Mouse (Mus musculus): ENCODE measurements at regions not wholly inside any gene's neighbourhood (a gene's known extent, or its start where the extent isn't known, plus 50 kb on each side); places are given as distances from the start of the nearest gene placed in this dataset.
A peak's percentile ranks its signal among the peaks of the same experiment; 100 is the strongest.

GRCm38 (mm10) chr4:140405993-140406881 is 159.7 kb upstream of the Igsf21 start:
- no peak for TF ChIP-seq POLR2A (IDR thresholded peaks at IDR 0.05; ENCODE audit: insufficient read depth, low read length)
- peak; percentile 43 for TF ChIP-seq CTCF (IDR thresholded peaks at IDR 0.05; ENCODE audit: low read depth, low read length)
- Histone ChIP-seq H3K9me3 (replicated peaks; ENCODE audit: control insufficient read depth, insufficient read depth, low read length, poor library complexity, severe bottlenecking) (no peaks in the 10 kb centered on the region), H3K36me3 (ENCODE audit: control insufficient read depth, insufficient read depth, low read length, poor library complexity, severe bottlenecking) (no peaks in the 10 kb centered on the region), H3K9ac (ENCODE audit: low read depth, poor library complexity, severe bottlenecking) (peak overlapping the region; percentile 20; the same call in 1 of the 2 replicates), H3K4me3 (ENCODE audit: low read depth, low read length) (peak overlapping the region; percentile 49), H3K27me3 (ENCODE audit: control insufficient read depth, insufficient read depth, low read length, poor library complexity, severe bottlenecking) (no peaks in the 10 kb centered on the region), H3K27ac (ENCODE audit: insufficient read depth, low read length) (peak overlapping the region; percentile 96), H3K4me1 (ENCODE audit: control insufficient read depth, insufficient read depth, low read length) (peaks cover 11% of the 10 kb centered on the region)

GRCm38 (mm10) chr4:140405427-140405826 is 158.8 kb upstream of the Igsf21 start:
- Histone ChIP-seq H3K27ac (ENCODE audit: insufficient read depth, low read length) (peak overlapping the region; percentile 90), H3K27me3 (ENCODE audit: control insufficient read depth, insufficient read depth, low read length, poor library complexity, severe bottlenecking) (no peaks in the 10 kb centered on the region), H3K9ac (ENCODE audit: low read depth, poor library complexity, severe bottlenecking) (peak overlapping the region; percentile 20; the same call in 1 of the 2 replicates), H3K4me3 (ENCODE audit: low read depth, low read length) (no peak overlapping the region), H3K36me3 (ENCODE audit: control insufficient read depth, insufficient read depth, low read length, poor library complexity, severe bottlenecking) (no peaks in the 10 kb centered on the region), H3K4me1 (ENCODE audit: control insufficient read depth, insufficient read depth, low read length) (peaks cover 11% of the 10 kb centered on the region), H3K9me3 (replicated peaks; ENCODE audit: control insufficient read depth, insufficient read depth, low read length, poor library complexity, severe bottlenecking) (no peaks in the 10 kb centered on the region)
- no peak for TF ChIP-seq POLR2A (IDR thresholded peaks at IDR 0.05; ENCODE audit: insufficient read depth, low read length)
- TF ChIP-seq CTCF (IDR thresholded peaks at IDR 0.05; ENCODE audit: low read depth, low read length): no peak
- no peak for TF ChIP-seq EP300 (IDR thresholded peaks at IDR 0.05; ENCODE audit: insufficient read depth, low read depth, low read length)

GRCm38 (mm10) chr4:140403128-140403527 is 156.5 kb upstream of the Igsf21 start:
- Histone ChIP-seq H3K9ac (ENCODE audit: low read depth, poor library complexity, severe bottlenecking) (no peak overlapping the region), H3K4me1 (ENCODE audit: control insufficient read depth, insufficient read depth, low read length) (peaks cover 11% of the 10 kb centered on the region), H3K27ac (ENCODE audit: insufficient read depth, low read length) (no peak overlapping the region), H3K36me3 (ENCODE audit: control insufficient read depth, insufficient read depth, low read length, poor library complexity, severe bottlenecking) (no peaks in the 10 kb centered on the region), H3K9me3 (replicated peaks; ENCODE audit: control insufficient read depth, insufficient read depth, low read length, poor library complexity, severe bottlenecking) (no peaks in the 10 kb centered on the region), H3K27me3 (ENCODE audit: control insufficient read depth, insufficient read depth, low read length, poor library complexity, severe bottlenecking) (no peaks in the 10 kb centered on the region), H3K4me3 (ENCODE audit: low read depth, low read length) (no peak overlapping the region)
- TF ChIP-seq POLR2A (IDR thresholded peaks at IDR 0.05; ENCODE audit: insufficient read depth, low read length) (no peak), EP300 (IDR thresholded peaks at IDR 0.05; ENCODE audit: insufficient read depth, low read depth, low read length) (no peak), CTCF (IDR thresholded peaks at IDR 0.05; ENCODE audit: low read depth, low read length) (no peak)

- H3K36me3 ChIP-seq (ENCODE audit: control insufficient read depth, insufficient read depth, low read length, poor library complexity, severe bottlenecking): no peaks in the 10 kb centered on the region
- no peak overlapping the region for H3K4me3 ChIP-seq (ENCODE audit: low read depth, low read length)
- no peak overlapping the region for H3K27ac ChIP-seq (ENCODE audit: insufficient read depth, low read length)
- TF ChIP-seq EP300 (IDR thresholded peaks at IDR 0.05; ENCODE audit: insufficient read depth, low read depth, low read length) (no peak), POLR2A (IDR thresholded peaks at IDR 0.05; ENCODE audit: insufficient read depth, low read length) (no peak), CTCF (IDR thresholded peaks at IDR 0.05; ENCODE audit: low read depth, low read length) (no peak)
- H3K4me1 ChIP-seq (ENCODE audit: control insufficient read depth, insufficient read depth, low read length): peaks cover 9% of the 10 kb centered on the region
- no peaks in the 10 kb centered on the region for H3K27me3 ChIP-seq (ENCODE audit: control insufficient read depth, insufficient read depth, low read length, poor library complexity, severe bottlenecking)
- no peak overlapping the region for H3K9ac ChIP-seq (ENCODE audit: low read depth, poor library complexity, severe bottlenecking)
- no peaks in the 10 kb centered on the region for H3K9me3 ChIP-seq (replicated peaks; ENCODE audit: control insufficient read depth, insufficient read depth, low read length, poor library complexity, severe bottlenecking)
Measured at GRCm38 (mm10) chr4:140402319-140402718, 155.7 kb upstream of the Igsf21 start.

- Histone ChIP-seq H3K9ac (ENCODE audit: low read depth, poor library complexity, severe bottlenecking) (no peak overlapping the region), H3K27me3 (ENCODE audit: control insufficient read depth, insufficient read depth, low read length, poor library complexity, severe bottlenecking) (no peaks in the 10 kb centered on the region), H3K4me1 (ENCODE audit: control insufficient read depth, insufficient read depth, low read length) (peaks cover 7% of the 10 kb centered on the region), H3K27ac (ENCODE audit: insufficient read depth, low read length) (no peak overlapping the region), H3K9me3 (replicated peaks; ENCODE audit: control insufficient read depth, insufficient read depth, low read length, poor library complexity, severe bottlenecking) (no peaks in the 10 kb centered on the region), H3K4me3 (ENCODE audit: low read depth, low read length) (no peak overlapping the region), H3K36me3 (ENCODE audit: control insufficient read depth, insufficient read depth, low read length, poor library complexity, severe bottlenecking) (no peaks in the 10 kb centered on the region)
- TF ChIP-seq POLR2A (IDR thresholded peaks at IDR 0.05; ENCODE audit: insufficient read depth, low read length): no peak
Measured at GRCm38 (mm10) chr4:140401632-140402031, 155.0 kb upstream of the Igsf21 start.

GRCm38 (mm10) chr4:140396548-140396947 is 150.0 kb upstream of the Igsf21 start:
- H3K9ac ChIP-seq (ENCODE audit: low read depth, poor library complexity, severe bottlenecking): no peak overlapping the region
- TF ChIP-seq EP300 (IDR thresholded peaks at IDR 0.05; ENCODE audit: insufficient read depth, low read depth, low read length) (no peak), POLR2A (IDR thresholded peaks at IDR 0.05; ENCODE audit: insufficient read depth, low read length) (no peak), CTCF (IDR thresholded peaks at IDR 0.05; ENCODE audit: low read depth, low read length) (no peak)
- no peak overlapping the region for H3K4me3 ChIP-seq (ENCODE audit: low read depth, low read length)
- no peaks in the 10 kb centered on the region for H3K27me3 ChIP-seq (ENCODE audit: control insufficient read depth, insufficient read depth, low read length, poor library complexity, severe bottlenecking)
- H3K27ac ChIP-seq (ENCODE audit: insufficient read depth, low read length): no peak overlapping the region
- no peaks in the 10 kb centered on the region for H3K36me3 ChIP-seq (ENCODE audit: control insufficient read depth, insufficient read depth, low read length, poor library complexity, severe bottlenecking)
- no peaks in the 10 kb centered on the region for H3K9me3 ChIP-seq (replicated peaks; ENCODE audit: control insufficient read depth, insufficient read depth, low read length, poor library complexity, severe bottlenecking)
- no peaks in the 10 kb centered on the region for H3K4me1 ChIP-seq (ENCODE audit: control insufficient read depth, insufficient read depth, low read length)
